Mouse (Mus musculus): ENCODE measurements around the gene Abcb9. TPM values are rescaled to one million over a fixed set of nuclear protein-coding genes. Genes with fewer than 3 reads are reported as not detected.
A peak's percentile ranks its signal among the peaks of the same experiment; 100 is the strongest.

Abcb9 gene
- 1.7 TPM in 2 replicates for polyA plus RNA-seq (2014; fragmentation: Nextera tagmentation; extraction: Ambion mirVana)

DNA sequence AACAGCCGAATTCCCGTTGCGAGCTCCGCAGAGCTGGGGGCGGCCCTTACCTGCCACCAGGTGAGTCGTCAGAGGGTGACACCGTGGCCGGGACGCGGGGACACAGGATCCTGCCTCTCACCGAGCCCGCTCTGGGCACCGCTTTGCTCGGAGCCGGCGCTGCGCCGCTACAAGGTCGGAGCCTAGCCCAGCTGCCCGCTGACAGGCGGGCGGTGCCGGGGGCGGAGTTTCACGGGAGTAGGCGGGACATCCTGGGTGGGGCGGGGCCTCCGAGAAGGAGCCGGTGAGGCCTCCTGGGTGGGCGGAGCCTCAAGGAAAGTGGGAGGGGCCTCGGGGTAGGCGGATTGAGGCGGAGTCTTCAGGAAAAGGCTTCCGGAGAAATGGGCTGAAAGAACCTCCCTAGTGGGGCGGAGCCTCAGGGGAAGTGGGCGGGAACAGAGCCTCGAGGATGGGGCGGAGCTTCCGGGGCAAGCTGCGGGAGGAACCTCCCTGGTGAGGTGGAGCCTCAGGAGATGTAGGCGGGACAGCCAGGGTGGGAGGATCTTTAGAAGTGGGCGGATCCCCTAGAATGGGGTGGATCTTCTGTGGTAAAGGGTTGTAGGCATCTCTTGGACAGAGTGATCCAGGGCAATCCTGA lies at the start of gene Abcb9:
Gene Abcb9 (minus strand): TSS at position 203 of the 637 bp plus-strand sequence.
- Histone ChIP-seq H3K4me2 (ENCODE audit: low read depth) (peak within 1 kb of the TSS; percentile 61), H3K4me1 (ENCODE audit: control insufficient read depth, insufficient read depth, low read length) (0 out of 2 replicates have a peak, but pooled peaks cover 2% of the 10 kb centered on the region), H3K27ac (ENCODE audit: low read depth, low read length) (no peak within 1 kb of the TSS), H3K9me3 (ENCODE audit: control insufficient read depth, low read length) (no peaks in the 10 kb centered on the region), H3K9ac (ENCODE audit: low read length) (peak within 1 kb of the TSS; percentile 47), H3K36me3 (ENCODE audit: control insufficient read depth, insufficient read depth, low read length) (no peaks in the 10 kb centered on the region), H3K4me3 (ENCODE audit: low read depth, low read length) (peak within 1 kb of the TSS; percentile 37), H3K27me3 (ENCODE audit: control insufficient read depth, insufficient read depth, low read length) (peaks cover 7% of the 10 kb centered on the region; the same call in 1 of the 2 replicates)
- ATAC-seq (ENCODE audit: insufficient read depth, low FRiP score, low TSS enrichment) = peak; percentile 69
- WGBS = under 1% methylated on average over 42 of the region's 42 CpGs
- DNase-seq (ENCODE audit: low spot score) = peak; percentile 88

DNA sequence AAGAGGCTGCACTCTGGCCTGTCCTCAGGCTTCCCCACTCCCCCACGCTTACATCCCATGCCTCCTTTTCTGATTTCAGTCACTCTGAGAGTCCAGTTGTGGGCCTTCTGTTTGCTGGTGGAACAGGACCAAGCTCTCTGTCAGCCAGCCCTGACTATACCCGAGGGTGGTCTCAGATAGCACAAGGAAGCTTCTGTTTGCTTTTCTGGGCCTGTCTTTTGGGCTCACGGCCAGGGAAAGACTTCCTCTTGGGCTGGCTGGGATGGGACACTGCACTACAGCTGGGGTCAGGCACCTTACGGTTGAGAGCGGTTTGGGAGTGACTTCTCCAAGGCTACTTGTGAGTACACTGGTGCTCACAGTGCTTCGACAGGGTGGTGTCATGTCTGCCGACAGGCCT lies 42.5 kb upstream of the Abcb9 start:
- no peak for ATAC-seq (ENCODE audit: insufficient read depth, low FRiP score, low TSS enrichment)
- 0 out of 2 replicates have a peak, but pooled peaks cover 2% of the 10 kb centered on the region for H3K36me3 ChIP-seq (ENCODE audit: control insufficient read depth, insufficient read depth, low read length)
- H3K4me1 ChIP-seq (ENCODE audit: control insufficient read depth, insufficient read depth, low read length) = no peaks in the 10 kb centered on the region
- H3K27me3 ChIP-seq (ENCODE audit: control insufficient read depth, insufficient read depth, low read length) = no peaks in the 10 kb centered on the region
- DNase-seq (ENCODE audit: low spot score) = no peak
- no peak overlapping the region for H3K4me3 ChIP-seq (ENCODE audit: low read depth, low read length)
- H3K4me2 ChIP-seq (ENCODE audit: low read depth) = no peak overlapping the region
- 87% methylated on average over 7 of the region's 7 CpGs for WGBS
- no peak overlapping the region for H3K27ac ChIP-seq (ENCODE audit: low read depth, low read length)
- H3K9me3 ChIP-seq (ENCODE audit: control insufficient read depth, low read length) = no peaks in the 10 kb centered on the region
- H3K9ac ChIP-seq (ENCODE audit: low read length) = no peak overlapping the region

DNA sequence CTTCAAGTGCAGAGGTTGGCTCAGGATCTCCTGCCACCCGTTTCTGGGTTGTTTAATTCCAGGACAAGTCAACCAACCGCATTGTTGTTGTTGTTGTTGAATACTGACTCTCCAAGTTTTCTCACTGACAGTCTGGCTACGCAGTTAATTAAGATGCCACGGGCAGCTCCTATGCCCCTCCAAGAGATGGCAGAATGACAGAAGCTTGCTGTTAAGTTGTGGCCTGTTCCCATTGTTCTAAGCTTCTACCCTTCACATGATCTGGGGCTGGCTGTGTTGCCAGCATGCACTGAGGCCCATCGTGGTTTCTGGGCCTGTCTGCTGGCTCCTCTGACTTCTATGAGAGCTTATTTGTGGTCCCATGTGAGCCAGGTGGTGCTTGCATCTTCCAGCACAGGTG lies 38.7 kb upstream of the Abcb9 start:
- Histone ChIP-seq H3K36me3 (ENCODE audit: control insufficient read depth, insufficient read depth, low read length) (no peaks in the 10 kb centered on the region), H3K27ac (ENCODE audit: low read depth, low read length) (no peak overlapping the region), H3K27me3 (ENCODE audit: control insufficient read depth, insufficient read depth, low read length) (no peaks in the 10 kb centered on the region), H3K4me3 (ENCODE audit: low read depth, low read length) (no peak overlapping the region), H3K4me2 (ENCODE audit: low read depth) (no peak overlapping the region), H3K9ac (ENCODE audit: low read length) (no peak overlapping the region), H3K9me3 (ENCODE audit: control insufficient read depth, low read length) (no peaks in the 10 kb centered on the region), H3K4me1 (ENCODE audit: control insufficient read depth, insufficient read depth, low read length) (no peaks in the 10 kb centered on the region)
- ATAC-seq (ENCODE audit: insufficient read depth, low FRiP score, low TSS enrichment) (no peak), DNase-seq (ENCODE audit: low spot score) (no peak)
- 90% methylated on average over 5 of the region's 5 CpGs for WGBS

DNA sequence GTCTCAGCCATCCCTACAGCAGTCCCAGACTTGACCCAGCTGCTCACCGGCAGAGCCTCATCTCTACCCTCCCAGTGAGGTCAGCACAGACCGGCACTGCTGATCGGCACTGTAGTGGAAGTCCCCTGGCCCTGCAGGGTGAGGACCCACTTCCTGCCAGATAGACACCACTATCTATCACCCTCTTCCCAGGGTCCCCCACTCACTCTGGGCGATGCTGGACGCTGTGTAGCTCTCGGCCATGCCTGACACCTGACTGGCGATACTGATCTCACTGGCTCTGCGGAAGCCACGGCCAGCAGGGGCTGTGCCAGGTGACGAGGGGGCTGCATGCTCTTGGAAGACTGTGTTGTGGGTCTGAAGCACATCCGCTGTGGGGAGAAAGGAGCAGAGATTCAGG lies 29.5 kb upstream of the Abcb9 start:
- ATAC-seq (ENCODE audit: insufficient read depth, low FRiP score, low TSS enrichment) (no peak), DNase-seq (ENCODE audit: low spot score) (no peak)
- no peak overlapping the region for H3K27ac ChIP-seq (ENCODE audit: low read depth, low read length)
- H3K4me2 ChIP-seq (ENCODE audit: low read depth) = no peak overlapping the region
- H3K4me1 ChIP-seq (ENCODE audit: control insufficient read depth, insufficient read depth, low read length) = no peaks in the 10 kb centered on the region
- no peaks in the 10 kb centered on the region for H3K9me3 ChIP-seq (ENCODE audit: control insufficient read depth, low read length)
- WGBS = 92% methylated on average over 11 of the region's 11 CpGs
- H3K27me3 ChIP-seq (ENCODE audit: control insufficient read depth, insufficient read depth, low read length) = no peaks in the 10 kb centered on the region
- H3K36me3 ChIP-seq (ENCODE audit: control insufficient read depth, insufficient read depth, low read length) = peaks cover 4% of the 10 kb centered on the region
- H3K4me3 ChIP-seq (ENCODE audit: low read depth, low read length) = no peak overlapping the region
- H3K9ac ChIP-seq (ENCODE audit: low read length) = no peak overlapping the region

DNA sequence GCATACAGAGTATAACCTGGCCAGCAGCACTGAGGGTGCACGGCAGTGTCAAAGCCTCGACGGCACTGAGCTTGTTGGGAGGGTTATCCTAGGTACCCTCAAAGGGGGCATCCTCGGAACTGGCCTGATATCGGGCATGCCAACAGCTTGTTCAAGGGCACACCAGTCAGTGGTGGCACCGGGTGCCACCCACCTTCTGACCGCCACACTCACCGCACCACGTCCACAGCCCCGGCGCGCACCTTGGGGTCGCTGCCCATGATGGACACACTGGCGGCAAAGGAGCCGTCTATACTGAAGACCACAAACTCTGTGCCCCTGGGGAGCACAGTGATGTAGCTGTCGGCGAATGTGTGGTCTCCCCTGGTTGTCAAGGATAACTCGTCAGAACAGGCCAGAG lies 26.8 kb upstream of the Abcb9 start:
- Histone ChIP-seq H3K27me3 (ENCODE audit: control insufficient read depth, insufficient read depth, low read length) (no peaks in the 10 kb centered on the region), H3K9me3 (ENCODE audit: control insufficient read depth, low read length) (no peaks in the 10 kb centered on the region), H3K36me3 (ENCODE audit: control insufficient read depth, insufficient read depth, low read length) (peaks cover 20% of the 10 kb centered on the region), H3K4me3 (ENCODE audit: low read depth, low read length) (no peak overlapping the region), H3K9ac (ENCODE audit: low read length) (no peak overlapping the region), H3K27ac (ENCODE audit: low read depth, low read length) (no peak overlapping the region), H3K4me1 (ENCODE audit: control insufficient read depth, insufficient read depth, low read length) (no peaks in the 10 kb centered on the region), H3K4me2 (ENCODE audit: low read depth) (no peak overlapping the region)
- WGBS = 92% methylated on average over 18 of the region's 18 CpGs
- ATAC-seq (ENCODE audit: insufficient read depth, low FRiP score, low TSS enrichment) = no peak
- DNase-seq (ENCODE audit: low spot score) = no peak

DNA sequence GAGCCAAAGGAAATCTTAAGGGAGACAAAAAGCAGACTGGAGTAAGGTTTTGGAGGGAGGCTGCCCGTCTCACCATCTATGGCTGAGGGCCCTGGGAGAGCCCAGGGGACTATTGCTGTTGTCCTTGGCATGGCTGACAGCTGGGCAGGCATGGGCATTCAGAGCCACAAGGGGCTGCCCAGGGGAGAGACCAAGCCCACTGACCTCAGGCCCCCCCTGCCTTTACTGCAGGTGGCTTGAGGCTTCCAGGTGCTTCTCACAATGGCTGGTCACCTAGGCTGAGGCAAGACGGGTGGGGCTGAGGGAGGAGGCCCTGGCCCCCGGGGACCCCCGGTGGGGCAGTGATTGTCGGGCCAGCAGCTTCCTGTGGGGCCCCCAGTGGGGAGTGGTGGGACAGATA lies 23.6 kb upstream of the Abcb9 start:
- peaks cover 7% of the 10 kb centered on the region for H3K4me1 ChIP-seq (ENCODE audit: control insufficient read depth, insufficient read depth, low read length)
- 78% methylated on average over 5 of the region's 5 CpGs for WGBS

DNA sequence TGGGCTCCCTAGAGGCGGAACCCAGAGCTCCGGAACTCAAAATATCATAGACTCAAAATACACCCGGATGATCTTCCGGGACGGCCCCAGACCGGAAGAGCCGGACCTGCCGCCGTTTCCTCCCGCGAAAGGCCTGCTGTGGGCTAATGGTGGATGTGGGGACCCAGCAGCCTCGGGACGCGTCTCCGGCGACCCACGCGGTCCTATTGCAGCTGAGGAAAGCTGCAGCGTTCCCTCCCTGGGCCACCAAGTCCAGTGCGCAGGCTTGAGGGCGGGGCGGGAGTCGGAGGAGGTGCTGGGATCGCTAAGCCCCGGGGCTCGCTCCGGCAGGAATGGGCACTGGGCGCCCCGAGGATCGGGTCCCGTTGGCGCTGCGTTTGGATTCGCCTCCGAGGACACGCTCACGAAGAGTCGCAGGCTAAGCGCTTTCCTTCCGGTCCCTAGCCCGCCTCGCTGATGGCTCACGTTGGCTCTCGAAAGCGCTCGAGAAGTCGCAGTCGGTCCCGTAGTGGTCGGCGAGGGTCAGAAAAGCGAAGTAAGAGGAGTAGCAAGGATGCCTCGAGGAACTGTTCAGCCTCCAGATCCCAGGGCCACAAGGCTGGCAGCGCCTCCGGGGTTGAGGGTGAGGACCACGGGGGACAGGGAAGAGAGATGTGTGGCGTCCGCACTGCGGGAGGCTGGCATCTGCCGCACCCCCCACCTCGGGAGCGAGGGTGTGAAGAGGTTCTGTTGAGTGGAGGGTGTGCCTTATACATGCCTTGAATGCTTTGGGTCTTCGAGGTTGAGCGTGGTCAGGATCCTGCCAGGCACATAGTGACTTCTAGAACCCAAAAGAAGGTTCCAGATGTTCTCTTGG lies 20.6 kb upstream of the Abcb9 start, which contains the start of gene Arl6ip4:
Gene Arl6ip4 (plus strand): TSS at position 100 of the 856 bp plus-strand sequence.
- Histone ChIP-seq H3K9me3 (ENCODE audit: control insufficient read depth, low read length) (no peaks in the 10 kb centered on the region), H3K27me3 (ENCODE audit: control insufficient read depth, insufficient read depth, low read length) (no peaks in the 10 kb centered on the region), H3K4me1 (ENCODE audit: control insufficient read depth, insufficient read depth, low read length) (peaks cover 15% of the 10 kb centered on the region), H3K4me2 (ENCODE audit: low read depth) (peak within 1 kb of the TSS; percentile 93), H3K27ac (ENCODE audit: low read depth, low read length) (peak within 1 kb of the TSS; percentile 40; the same call in 1 of the 2 replicates), H3K4me3 (ENCODE audit: low read depth, low read length) (peak within 1 kb of the TSS; percentile 95), H3K9ac (ENCODE audit: low read length) (peak within 1 kb of the TSS; percentile 85), H3K36me3 (ENCODE audit: control insufficient read depth, insufficient read depth, low read length) (peaks cover 18% of the 10 kb centered on the region)
- DNase-seq (ENCODE audit: low spot score) (peak; percentile 83), ATAC-seq (ENCODE audit: insufficient read depth, low FRiP score, low TSS enrichment) (no peak)
- 2% methylated on average over 64 of the region's 64 CpGs for WGBS

More for the DNA sequence above, 23.6 kb upstream of the Abcb9 start:
- Histone ChIP-seq H3K4me2 (ENCODE audit: low read depth) (no peak overlapping the region), H3K27ac (ENCODE audit: low read depth, low read length) (no peak overlapping the region), H3K4me3 (ENCODE audit: low read depth, low read length) (no peak overlapping the region), H3K9ac (ENCODE audit: low read length) (no peak overlapping the region), H3K36me3 (ENCODE audit: control insufficient read depth, insufficient read depth, low read length) (peaks cover 20% of the 10 kb centered on the region), H3K27me3 (ENCODE audit: control insufficient read depth, insufficient read depth, low read length) (no peaks in the 10 kb centered on the region), H3K9me3 (ENCODE audit: control insufficient read depth, low read length) (no peaks in the 10 kb centered on the region)
- DNase-seq (ENCODE audit: low spot score) = no peak
- ATAC-seq (ENCODE audit: insufficient read depth, low FRiP score, low TSS enrichment) = no peak

DNA sequence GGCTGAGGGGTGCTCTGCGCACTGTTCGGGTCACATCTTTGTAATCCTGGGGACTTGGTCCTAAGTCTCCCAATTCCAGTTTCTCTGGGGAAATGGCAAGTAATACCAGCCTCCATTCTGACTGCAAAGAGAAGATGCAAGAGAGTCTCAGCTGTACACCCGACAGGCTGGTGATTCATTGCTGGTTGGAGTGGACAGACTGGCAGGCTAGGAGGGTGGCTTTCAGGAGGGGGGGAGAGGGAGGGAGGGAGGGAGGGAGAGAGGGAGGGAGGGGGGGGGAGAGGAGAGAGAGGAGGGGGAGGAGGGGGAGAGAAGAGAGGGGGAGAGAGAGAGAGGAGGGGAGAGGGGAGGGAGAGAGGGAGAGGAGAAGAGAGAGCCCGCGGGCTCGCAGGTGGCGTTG lies 19.9 kb upstream of the Abcb9 start:
- peak overlapping the region; percentile 95 for H3K4me3 ChIP-seq (ENCODE audit: low read depth, low read length)
- H3K4me1 ChIP-seq (ENCODE audit: control insufficient read depth, insufficient read depth, low read length) = peaks cover 15% of the 10 kb centered on the region
- H3K9me3 ChIP-seq (ENCODE audit: control insufficient read depth, low read length) = no peaks in the 10 kb centered on the region
- peaks cover 15% of the 10 kb centered on the region for H3K36me3 ChIP-seq (ENCODE audit: control insufficient read depth, insufficient read depth, low read length)
- H3K9ac ChIP-seq (ENCODE audit: low read length) = peak overlapping the region; percentile 85
- DNase-seq (ENCODE audit: low spot score) (no peak), ATAC-seq (ENCODE audit: insufficient read depth, low FRiP score, low TSS enrichment) (no peak)
- H3K27me3 ChIP-seq (ENCODE audit: control insufficient read depth, insufficient read depth, low read length) = no peaks in the 10 kb centered on the region
- 21% methylated on average over 7 of the region's 7 CpGs for WGBS
- peak overlapping the region; percentile 93 for H3K4me2 ChIP-seq (ENCODE audit: low read depth)
- H3K27ac ChIP-seq (ENCODE audit: low read depth, low read length) = no peak overlapping the region

All from neural tube, embryonic 11.5 days (tissue).